Mouse (Mus musculus): ENCODE measurements around the gene Ctnnal1.
A peak's percentile ranks its signal among the peaks of the same experiment; 100 is the strongest.

Ctnnal1 gene

GRCm38 (mm10) chr4:56861551-56861950 lies 3.4 kb downstream of the Ctnnal1 start:
- no peak for DNase-seq (ENCODE audit: low read depth, low spot score)

GRCm38 (mm10) chr4:56858733-56859132 lies 6.3 kb downstream of the Ctnnal1 start:
- DNase-seq (ENCODE audit: low read depth, low spot score), result no peak

GRCm38 (mm10) chr4:56856371-56856949 lies 8.5 kb downstream of the Ctnnal1 start:
- DNase-seq (ENCODE audit: low read depth, low spot score), result no peak

- DNase-seq (ENCODE audit: low read depth, low spot score), result no peak
Observed at GRCm38 (mm10) chr4:56855935-56856334, 9.1 kb downstream of the Ctnnal1 start.

- DNase-seq (ENCODE audit: low read depth, low spot score), result no peak
Observed at GRCm38 (mm10) chr4:56850724-56851123, 14.3 kb downstream of the Ctnnal1 start.

GRCm38 (mm10) chr4:56848044-56848443 lies 16.9 kb downstream of the Ctnnal1 start:
- no peak for DNase-seq (ENCODE audit: low read depth, low spot score)

- DNase-seq (ENCODE audit: low read depth, low spot score), result no peak
Observed at GRCm38 (mm10) chr4:56847400-56847799, 17.6 kb downstream of the Ctnnal1 start.

GRCm38 (mm10) chr4:56845896-56846533 lies 19.0 kb downstream of the Ctnnal1 start:
- peak; percentile 59 for DNase-seq (ENCODE audit: low read depth, low spot score)

GRCm38 (mm10) chr4:56844911-56845310 lies 20.1 kb downstream of the Ctnnal1 start:
- no peak for DNase-seq (ENCODE audit: low read depth, low spot score)

- DNase-seq (ENCODE audit: low read depth, low spot score), result no peak
Observed at GRCm38 (mm10) chr4:56843963-56844362, 21.0 kb downstream of the Ctnnal1 start.

GRCm38 (mm10) chr4:56842501-56842900 lies 22.5 kb downstream of the Ctnnal1 start:
- no peak for DNase-seq (ENCODE audit: low read depth, low spot score)

- DNase-seq (ENCODE audit: low read depth, low spot score), result no peak
Observed at GRCm38 (mm10) chr4:56840297-56840696, 24.7 kb downstream of the Ctnnal1 start.

GRCm38 (mm10) chr4:56837661-56838060 lies 27.3 kb downstream of the Ctnnal1 start:
- DNase-seq (ENCODE audit: low read depth, low spot score), result no peak

- DNase-seq (ENCODE audit: low read depth, low spot score), result no peak
Observed at GRCm38 (mm10) chr4:56831998-56832397, 33.0 kb downstream of the Ctnnal1 start.

GRCm38 (mm10) chr4:56831013-56831609 lies 33.9 kb downstream of the Ctnnal1 start:
- DNase-seq (ENCODE audit: low read depth, low spot score), result no peak

- no peak for DNase-seq (ENCODE audit: low read depth, low spot score)
Observed at GRCm38 (mm10) chr4:56829511-56829921, 35.5 kb downstream of the Ctnnal1 start.

- DNase-seq (ENCODE audit: low read depth, low spot score), result no peak
Observed at GRCm38 (mm10) chr4:56828932-56829331, 36.1 kb downstream of the Ctnnal1 start.

GRCm38 (mm10) chr4:56824231-56824630 lies 40.8 kb downstream of the Ctnnal1 start:
- DNase-seq (ENCODE audit: low read depth, low spot score), result no peak

- DNase-seq (ENCODE audit: low read depth, low spot score), result no peak
Observed at GRCm38 (mm10) chr4:56820017-56820550, 44.9 kb downstream of the Ctnnal1 start.

- no peak for DNase-seq (ENCODE audit: low read depth, low spot score)
Observed at GRCm38 (mm10) chr4:56815131-56815530, 49.9 kb downstream of the Ctnnal1 start.

- no peak for DNase-seq (ENCODE audit: low read depth, low spot score)
Observed at GRCm38 (mm10) chr4:56812096-56812495, 52.9 kb downstream of the Ctnnal1 start.

- no peak for DNase-seq (ENCODE audit: low read depth, low spot score)
Observed at GRCm38 (mm10) chr4:56811642-56812041, 53.3 kb downstream of the Ctnnal1 start.

- no peak for DNase-seq (ENCODE audit: low read depth, low spot score)
Observed at GRCm38 (mm10) chr4:56809050-56809449, 55.9 kb downstream of the Ctnnal1 start.
